Mouse (Mus musculus) embryo, embryonic 10 days (tissue): ENCODE measurements at regions not wholly inside any gene's neighbourhood (a gene's known extent, or its start where the extent isn't known, plus 50 kb on each side); places are given as distances from the start of the nearest gene placed in this dataset.
"Not testable (repeated sequence)": the region's sequence is repeated elsewhere in the genome, so short reads cannot be mapped to it uniquely, and the experiment has no call there.

Experiments used
- DNase-seq: peaks from one replicate; pipeline ENCODE4 v3.0.0-alpha.2; 2015; ENCODE audit warnings: low spot score

GRCm38 (mm10) chr16:71342777-71343176 is 965.3 kb upstream of the Robo1 start:
- no peak for DNase-seq

GRCm38 (mm10) chr16:71344589-71344988 is 963.5 kb upstream of the Robo1 start:
- DNase-seq: no peak

GRCm38 (mm10) chr16:71391872-71392271 is 916.2 kb upstream of the Robo1 start:
- peak; percentile 5 for DNase-seq

GRCm38 (mm10) chr16:71434791-71435190 is 873.3 kb upstream of the Robo1 start:
- DNase-seq: not testable (repeated sequence)
